Mouse (Mus musculus): ENCODE data around the gene R3hdml. TPM values are rescaled to one million over a fixed set of nuclear protein-coding genes. Genes with fewer than 3 reads are reported as not detected.

R3hdml gene
- polyA plus RNA-seq, 1 experiment from 2014 or later: 29.5 TPM

DNA sequence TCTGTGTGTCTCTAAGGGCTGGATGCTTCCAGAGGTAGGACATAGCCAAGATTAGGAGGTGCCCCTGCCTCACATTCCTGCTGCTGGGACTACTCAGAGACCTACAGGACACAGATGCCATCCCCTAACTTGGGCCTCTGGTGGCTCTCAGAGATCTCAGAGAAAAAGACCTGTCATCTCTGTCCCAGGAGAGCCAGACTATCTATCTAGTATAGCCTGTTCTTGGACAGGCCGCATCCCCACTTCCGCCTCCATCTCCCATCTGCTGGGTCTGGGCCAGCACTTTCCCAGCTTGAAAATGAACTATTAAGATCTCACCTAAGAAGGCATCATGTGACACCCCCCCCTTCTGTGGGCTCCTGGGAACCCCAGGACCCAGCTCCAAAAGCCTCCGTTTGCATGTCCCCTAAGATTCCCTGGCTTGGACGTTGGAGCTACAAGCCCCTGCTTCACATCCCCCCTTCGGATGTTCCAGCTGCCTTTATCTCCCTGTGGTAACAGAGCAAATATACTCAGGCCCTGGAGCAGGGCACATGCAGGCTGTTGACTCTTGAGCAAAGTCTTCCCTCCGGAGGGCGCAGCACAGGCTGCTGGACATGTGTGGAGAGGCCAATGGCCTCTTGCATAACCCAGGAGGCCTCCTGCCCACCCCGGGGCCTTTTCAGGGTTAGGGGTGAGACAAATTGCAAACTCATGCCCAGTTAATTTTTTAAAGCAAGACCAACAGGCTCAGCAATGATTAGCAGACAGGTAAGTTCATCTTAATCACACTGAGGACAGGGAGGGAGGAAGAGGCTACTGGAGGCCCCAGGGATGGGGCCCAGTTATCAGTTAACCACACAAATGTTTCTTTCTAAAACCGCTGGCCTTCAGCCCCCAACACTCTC, 48.4 kb downstream of the R3hdml start:
- Histone ChIP-seq H3K9me3 (ENCODE audit: control insufficient read depth, low read length) (no peaks in the 10 kb centered on the region), H3K4me3 (ENCODE audit: low read length) (no peak overlapping the region), H3K36me3 (ENCODE audit: control insufficient read depth, insufficient read depth, low read length) (no peaks in the 10 kb centered on the region), H3K27ac (ENCODE audit: low read depth, low read length) (no peak overlapping the region), H3K4me2 (replicated peaks; ENCODE audit: low read depth, low read length) (no peak overlapping the region), H3K27me3 (ENCODE audit: control insufficient read depth, insufficient read depth, low read length) (no peaks in the 10 kb centered on the region), H3K4me1 (ENCODE audit: control insufficient read depth, insufficient read depth, low read length) (no peaks in the 10 kb centered on the region), H3K9ac (ENCODE audit: low read depth, low read length) (no peak overlapping the region)
- WGBS: 75% methylated on average over 9 of the region's 9 CpGs
- ATAC-seq (ENCODE audit: low FRiP score, low TSS enrichment): peak; percentile 40; the same call in 1 of the 2 replicates

- Histone ChIP-seq H3K27me3 (ENCODE audit: control insufficient read depth, insufficient read depth, low read length) (no peaks in the 10 kb centered on the region), H3K9ac (ENCODE audit: low read depth, low read length) (no peak overlapping the region), H3K27ac (ENCODE audit: low read depth, low read length) (no peak overlapping the region), H3K4me2 (replicated peaks; ENCODE audit: low read depth, low read length) (no peak overlapping the region), H3K36me3 (ENCODE audit: control insufficient read depth, insufficient read depth, low read length) (no peaks in the 10 kb centered on the region), H3K9me3 (ENCODE audit: control insufficient read depth, low read length) (no peaks in the 10 kb centered on the region), H3K4me1 (ENCODE audit: control insufficient read depth, insufficient read depth, low read length) (no peaks in the 10 kb centered on the region), H3K4me3 (ENCODE audit: low read length) (no peak overlapping the region)
- 74% methylated on average over 10 of the region's 10 CpGs for WGBS
- ATAC-seq (ENCODE audit: low FRiP score, low TSS enrichment): no peak
These were observed 49.6 kb downstream of the R3hdml start for GRCm38 (mm10) chr2:163541568-163542182.

- no peak overlapping the region for H3K4me3 ChIP-seq (ENCODE audit: low read length)
- no peaks in the 10 kb centered on the region for H3K9me3 ChIP-seq (ENCODE audit: control insufficient read depth, low read length)
- no peak overlapping the region for H3K4me2 ChIP-seq (replicated peaks; ENCODE audit: low read depth, low read length)
- 83% methylated on average over 10 of the region's 10 CpGs for WGBS
- no peak overlapping the region for H3K27ac ChIP-seq (ENCODE audit: low read depth, low read length)
- no peaks in the 10 kb centered on the region for H3K27me3 ChIP-seq (ENCODE audit: control insufficient read depth, insufficient read depth, low read length)
- no peak overlapping the region for H3K9ac ChIP-seq (ENCODE audit: low read depth, low read length)
- H3K36me3 ChIP-seq (ENCODE audit: control insufficient read depth, insufficient read depth, low read length): no peaks in the 10 kb centered on the region
- no peaks in the 10 kb centered on the region for H3K4me1 ChIP-seq (ENCODE audit: control insufficient read depth, insufficient read depth, low read length)
- ATAC-seq (ENCODE audit: low FRiP score, low TSS enrichment): no peak
These were observed 50.6 kb downstream of the R3hdml start for GRCm38 (mm10) chr2:163542674-163543073.

- Histone ChIP-seq H3K9me3 (ENCODE audit: control insufficient read depth, low read length) (no peaks in the 10 kb centered on the region), H3K9ac (ENCODE audit: low read depth, low read length) (no peak overlapping the region), H3K27ac (ENCODE audit: low read depth, low read length) (no peak overlapping the region), H3K27me3 (ENCODE audit: control insufficient read depth, insufficient read depth, low read length) (no peaks in the 10 kb centered on the region), H3K36me3 (ENCODE audit: control insufficient read depth, insufficient read depth, low read length) (no peaks in the 10 kb centered on the region), H3K4me1 (ENCODE audit: control insufficient read depth, insufficient read depth, low read length) (peaks cover 7% of the 10 kb centered on the region; the same call in 1 of the 2 replicates), H3K4me3 (ENCODE audit: low read length) (peak overlapping the region; percentile 20; the same call in 1 of the 2 replicates), H3K4me2 (replicated peaks; ENCODE audit: low read depth, low read length) (no peak overlapping the region)
- 68% methylated on average over 14 of the region's 14 CpGs for WGBS
- peak; percentile 63; the same call in 1 of the 2 replicates for ATAC-seq (ENCODE audit: low FRiP score, low TSS enrichment)
These were observed 54.7 kb downstream of the R3hdml start for GRCm38 (mm10) chr2:163546623-163547318.

- no peak for ATAC-seq (ENCODE audit: low FRiP score, low TSS enrichment)
- Histone ChIP-seq H3K4me2 (replicated peaks; ENCODE audit: low read depth, low read length) (no peak overlapping the region; the same call in 1 of the 2 replicates), H3K9me3 (ENCODE audit: control insufficient read depth, low read length) (no peaks in the 10 kb centered on the region), H3K27me3 (ENCODE audit: control insufficient read depth, insufficient read depth, low read length) (no peaks in the 10 kb centered on the region), H3K27ac (ENCODE audit: low read depth, low read length) (no peak overlapping the region), H3K9ac (ENCODE audit: low read depth, low read length) (no peak overlapping the region), H3K4me1 (ENCODE audit: control insufficient read depth, insufficient read depth, low read length) (peaks cover 7% of the 10 kb centered on the region; the same call in 1 of the 2 replicates), H3K36me3 (ENCODE audit: control insufficient read depth, insufficient read depth, low read length) (no peaks in the 10 kb centered on the region), H3K4me3 (ENCODE audit: low read length) (no peak overlapping the region)
- WGBS: 84% methylated on average over 6 of the region's 6 CpGs
These were observed 56.7 kb downstream of the R3hdml start for GRCm38 (mm10) chr2:163548822-163549221.

DNA sequence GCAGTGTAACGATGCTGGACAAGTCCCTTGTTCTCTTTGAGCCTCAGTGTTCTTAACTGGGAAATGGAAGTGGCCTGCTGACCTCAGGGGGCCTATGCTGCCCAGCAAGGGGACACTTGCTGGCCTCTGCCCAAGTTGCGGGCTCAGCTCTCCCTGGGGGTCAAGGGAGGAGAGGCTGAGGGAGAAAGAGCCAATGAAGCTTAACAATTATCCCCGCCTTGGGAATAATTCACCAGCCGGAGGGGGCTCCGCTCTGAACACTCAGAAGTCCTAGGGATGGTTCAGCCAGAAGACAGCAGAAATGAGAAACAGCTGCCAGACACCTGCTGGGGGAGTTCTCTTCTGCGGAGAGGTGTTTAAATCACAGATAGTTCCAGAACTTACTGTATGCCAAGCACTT, 57.7 kb downstream of the R3hdml start:
- no peak overlapping the region for H3K9ac ChIP-seq (ENCODE audit: low read depth, low read length)
- no peaks in the 10 kb centered on the region for H3K9me3 ChIP-seq (ENCODE audit: control insufficient read depth, low read length)
- H3K4me1 ChIP-seq (ENCODE audit: control insufficient read depth, insufficient read depth, low read length): peaks cover 7% of the 10 kb centered on the region; the same call in 1 of the 2 replicates
- 24% methylated on average over 6 of the region's 6 CpGs for WGBS
- no peak overlapping the region for H3K4me2 ChIP-seq (replicated peaks; ENCODE audit: low read depth, low read length)
- ATAC-seq (ENCODE audit: low FRiP score, low TSS enrichment): peak; percentile 24; the same call in 1 of the 2 replicates
- no peak overlapping the region for H3K4me3 ChIP-seq (ENCODE audit: low read length)
- no peaks in the 10 kb centered on the region for H3K36me3 ChIP-seq (ENCODE audit: control insufficient read depth, insufficient read depth, low read length)
- no peaks in the 10 kb centered on the region for H3K27me3 ChIP-seq (ENCODE audit: control insufficient read depth, insufficient read depth, low read length)
- no peak overlapping the region for H3K27ac ChIP-seq (ENCODE audit: low read depth, low read length)

Other genes starting within 250 kb of the R3hdml start
- gene Jph2, start 94.3 kb upstream of the R3hdml start, polyA plus RNA-seq (2014; fragmentation: Nextera tagmentation; extraction: Ambion mirVana): 1.0 and 1.6 TPM in 2 replicates
- gene Oser1, start 67.6 kb upstream of the R3hdml start, polyA plus RNA-seq (2014; fragmentation: Nextera tagmentation; extraction: Ambion mirVana): 74.4 and 93.3 TPM in 2 replicates
- 0.41 and 0.74 TPM in 2 replicates for gene Gdap1l1, start 53.8 kb upstream of the R3hdml start, polyA plus RNA-seq (2014; fragmentation: Nextera tagmentation; extraction: Ambion mirVana)
- 5.0 and 9.3 TPM in 2 replicates for gene Fitm2, start 19.7 kb upstream of the R3hdml start, polyA plus RNA-seq (2014; fragmentation: Nextera tagmentation; extraction: Ambion mirVana)
- gene Hnf4a, start 14.5 kb downstream of the R3hdml start, polyA plus RNA-seq (2014; fragmentation: Nextera tagmentation; extraction: Ambion mirVana): 6.0 and 10.7 TPM in 2 replicates
- 16.0 and 40.3 TPM in 2 replicates for gene Ttpal, start 110.0 kb downstream of the R3hdml start, polyA plus RNA-seq (2014; fragmentation: Nextera tagmentation; extraction: Ambion mirVana)
- gene Serinc3, start 152.8 kb downstream of the R3hdml start, polyA plus RNA-seq (2014; fragmentation: Nextera tagmentation; extraction: Ambion mirVana): 35.4 and 43.0 TPM in 2 replicates
- gene Pkig, start 166.1 kb downstream of the R3hdml start, polyA plus RNA-seq (2014; fragmentation: Nextera tagmentation; extraction: Ambion mirVana): 187 and 203 TPM in 2 replicates

All from kidney, embryonic 14.5 days (tissue).